ENCODE assay signal across 9 mouse cellular contexts in genomic region chr5:111207924-111208659, GRCm38 (mm10).
DNase-seq lines count a peak whose midpoint lies in the region; ATAC-seq and TF ChIP-seq lines count a peak whose summit lies in the region.
"Had no signal": no experiment of that assay in that cellular context is flagged by ENCODE, and none has a peak within 500 bp of the region (broad histone marks: within the 10 kb centered on the region; RNA-seq: fewer than 3 reads in every experiment).

No protein-coding gene starts in this region.

- TF ChIP-seq POLR2A in lung, adult 2 months (IDR thresholded peaks at IDR 0.05; ENCODE audit: borderline replicate concordance, extremely low read depth, low read depth, low read length), result no peak

- no peaks in the 10 kb centered on the region for H3K9me3 ChIP-seq in forebrain, embryonic 14.5 days (replicated peaks; ENCODE audit: control insufficient read depth, low read length)
- H3K9me3 ChIP-seq: megakaryocyte, embryonic 14.5 days had no signal

- H3K9ac ChIP-seq in forebrain, embryonic 14.5 days (ENCODE audit: low read length), result no peak overlapping the region

- DNase-seq in kidney, adult 18-20 months, result peak; percentile 38
- no peak for DNase-seq in kidney, adult 11 months
- DNase-seq in NIH3T3 (ENCODE audit: low read depth), result peak; percentile 59
- DNase-seq in forebrain, embryonic 14.5 days (ENCODE audit: low spot score), result peak; percentile 75
- peak; percentile 32 for DNase-seq in induced T-regulatory cell, adult 2 months (ENCODE audit: low read depth)
- no peak for DNase-seq in lung, adult 2 months
- peak; percentile 84 for DNase-seq in retina, postnatal 1 day
- DNase-seq in frontal cortex, postnatal 10 days (ENCODE audit: low spot score in 2 of 2), result no peak

- peak overlapping the region; percentile 23; the same call in 1 of the 2 replicates for H3K27ac ChIP-seq in forebrain, embryonic 14.5 days (ENCODE audit: low read depth, low read length)

- 46% methylated on average over 8 of the region's 8 CpGs for WGBS in forebrain, embryonic 14.5 days
- WGBS in lung, adult 2 months, result 38% methylated on average over 8 of the region's 8 CpGs

- ATAC-seq in forebrain, embryonic 14.5 days, result peak; percentile 33; the same call in 1 of the 2 replicates

- no peaks in the 10 kb centered on the region for H3K27me3 ChIP-seq in forebrain, embryonic 14.5 days (replicated peaks; ENCODE audit: control insufficient read depth, insufficient read depth, low read length)

- H3K4me3 ChIP-seq in forebrain, embryonic 14.5 days (ENCODE audit: low read depth, low read length), result no peak overlapping the region
- no peak overlapping the region for H3K4me3 ChIP-seq in lung, adult 2 months (replicated peaks; ENCODE audit: extremely low read depth, low read depth, low read length)
- H3K4me3 ChIP-seq: megakaryocyte, embryonic 14.5 days had no signal

- no peaks in the 10 kb centered on the region for H3K36me3 ChIP-seq in forebrain, embryonic 14.5 days (ENCODE audit: control insufficient read depth, insufficient read depth, low read length)

- TF ChIP-seq CTCF in lung, adult 2 months (IDR thresholded peaks at IDR 0.05; ENCODE audit: insufficient read depth, low read length), result peak; percentile 66

- H3K4me2 ChIP-seq in forebrain, embryonic 14.5 days (ENCODE audit: low read length), result 0 out of 2 replicates have a peak overlapping the region, but pooled peaks have one; percentile 8

- peaks cover 34% of the 10 kb centered on the region for H3K4me1 ChIP-seq in forebrain, embryonic 14.5 days (ENCODE audit: control insufficient read depth, insufficient read depth, low read length)
- H3K4me1 ChIP-seq in lung, adult 2 months (ENCODE audit: control insufficient read depth, insufficient read depth, low read length), result peaks cover 2% of the 10 kb centered on the region; the same call in 1 of the 2 replicates

Comparison
In these comparisons a context has a peak if more than half of its experiments do, and no peak if none do; other contexts are left out.
1. DNase-seq: peak in kidney, adult 18-20 months (single experiment), NIH3T3 (single experiment), forebrain, embryonic 14.5 days (single experiment), induced T-regulatory cell, adult 2 months (single experiment) and retina, postnatal 1 day (single experiment); none in kidney, adult 11 months (single experiment), lung, adult 2 months (single experiment) and frontal cortex, postnatal 10 days (0 of 2).